Mouse (Mus musculus) hindbrain, embryonic 11.5 days (tissue): Measurements from ENCODE around the gene Ift122. TPM values are rescaled to one million over a fixed set of nuclear protein-coding genes. Genes with fewer than 3 reads are reported as not detected.
A peak's percentile ranks its signal among the peaks of the same experiment; 100 is the strongest.

ENCODE experiments used
- ATAC-seq: fragments of 200-750 bp; cut with Nextera tagmentation; 2 replicates; pipeline ENCODE4 v1.8.0; 2017; ENCODE audit warnings: mild to moderate bottlenecking, moderate TSS enrichment, moderate library complexity; ENCODE audit not compliant: low FRiP score
- DNase-seq: peaks from one replicate; pipeline ENCODE4 v3.0.0-alpha.2; 2015; ENCODE audit warnings: low spot score
- H3K27ac ChIP-seq: fragments of 300-500 bp; sonication (generic); 2 replicates; pipeline ENCODE4 v1.5.1; 2014; ENCODE audit warnings: mild to moderate bottlenecking, low read depth, low read length
- H3K27me3 ChIP-seq: fragments of 300-500 bp; sonication (generic); 2 replicates; pipeline ENCODE4 v1.6.1; 2014; ENCODE audit warnings: mild to moderate bottlenecking, low read length, moderate library complexity, mixed read lengths; ENCODE audit not compliant: control insufficient read depth, insufficient read depth
- H3K36me3 ChIP-seq: fragments of 300-500 bp; sonication (generic); 2 replicates; pipeline ENCODE4 v1.6.1; 2014; ENCODE audit warnings: mild to moderate bottlenecking, low read length, moderate library complexity, mixed read lengths; ENCODE audit not compliant: control insufficient read depth, insufficient read depth
- H3K4me1 ChIP-seq: fragments of 300-500 bp; sonication (generic); replicated peaks from 2 replicates; pipeline ENCODE4 v1.6.1; 2014; ENCODE audit warnings: low read length, mixed read lengths; ENCODE audit not compliant: control insufficient read depth, insufficient read depth
- H3K4me2 ChIP-seq: fragments of 300-500 bp; sonication (generic); replicated peaks from 2 replicates; pipeline ENCODE4 v1.6.1; 2014; ENCODE audit warnings: mild to moderate bottlenecking, low read depth, low read length
- H3K4me3 ChIP-seq: fragments of 300-500 bp; sonication (generic); 2 replicates; pipeline ENCODE4 v1.5.1; 2014; ENCODE audit warnings: low read depth, low read length
- H3K9ac ChIP-seq: fragments of 300-500 bp; sonication (generic); 2 replicates; pipeline ENCODE4 v1.6.1; 2014; ENCODE audit warnings: low read depth, low read length
- H3K9me3 ChIP-seq: fragments of 300-500 bp; sonication (generic); 2 replicates; pipeline ENCODE4 v1.6.1; 2016; ENCODE audit warnings: low read length; ENCODE audit not compliant: control insufficient read depth
- WGBS: fragments of 180-500 bp; shearing (Covaris S2); extraction: QIAGEN DNeasy Blood & Tissue Kit; methylation state at CpG from one replicate; pipeline ENCODE4 v1.1.7; 2014; 5-methylcytosine and 5-hydroxymethylcytosine counted together
- polyA plus RNA-seq: library from polyadenylated mRNA; unstranded; fragments of >200 nt; fragmentation: Nextera tagmentation; extraction: Ambion mirVana; gene quantifications from 2 replicates; pipeline ENCODE4 v1.2.1, GENCODE M21; 2014

Ift122 gene
- polyA plus RNA-seq, 1 experiment from 2014 or later, result 22.5 TPM

- H3K27me3 ChIP-seq, result no peaks in the 10 kb centered on the region
- H3K27ac ChIP-seq, result no peak overlapping the region
- no peaks in the 10 kb centered on the region for H3K9me3 ChIP-seq
- DNase-seq (no peak), ATAC-seq (no peak)
- H3K4me2 ChIP-seq, result no peak overlapping the region
- WGBS, result 82% methylated on average over 6 of the region's 6 CpGs
- no peak overlapping the region for H3K4me3 ChIP-seq
- no peaks in the 10 kb centered on the region for H3K4me1 ChIP-seq
- H3K36me3 ChIP-seq, result 0 out of 2 replicates have a peak, but pooled peaks cover 2% of the 10 kb centered on the region
- no peak overlapping the region for H3K9ac ChIP-seq
Measured at GRCm38 (mm10) chr6:115878694-115879093, 25.4 kb downstream of the Ift122 start.

- ATAC-seq (no peak), DNase-seq (no peak)
- Histone ChIP-seq H3K4me1 (no peaks in the 10 kb centered on the region), H3K4me3 (no peak overlapping the region), H3K36me3 (0 out of 2 replicates have a peak, but pooled peaks cover 2% of the 10 kb centered on the region), H3K9ac (no peak overlapping the region), H3K27ac (no peak overlapping the region), H3K9me3 (no peaks in the 10 kb centered on the region), H3K4me2 (no peak overlapping the region), H3K27me3 (no peaks in the 10 kb centered on the region)
- 86% methylated on average over 6 of the region's 6 CpGs for WGBS
Measured at GRCm38 (mm10) chr6:115879736-115880135, 26.5 kb downstream of the Ift122 start.

- 90% methylated on average over 8 of the region's 8 CpGs for WGBS
- H3K4me1 ChIP-seq, result no peaks in the 10 kb centered on the region
- H3K4me2 ChIP-seq, result no peak overlapping the region
- H3K27ac ChIP-seq, result no peak overlapping the region
- no peaks in the 10 kb centered on the region for H3K27me3 ChIP-seq
- no peak overlapping the region for H3K9ac ChIP-seq
- H3K9me3 ChIP-seq, result no peaks in the 10 kb centered on the region
- no peak for ATAC-seq
- no peak for DNase-seq
- 0 out of 2 replicates have a peak, but pooled peaks cover 2% of the 10 kb centered on the region for H3K36me3 ChIP-seq
- no peak overlapping the region for H3K4me3 ChIP-seq
Measured at GRCm38 (mm10) chr6:115880751-115881150, 27.5 kb downstream of the Ift122 start.

GRCm38 (mm10) chr6:115884018-115884417 is 30.7 kb downstream of the Ift122 start:
- peaks cover 2% of the 10 kb centered on the region for H3K36me3 ChIP-seq

GRCm38 (mm10) chr6:115886894-115887293 is 33.6 kb downstream of the Ift122 start:
- Histone ChIP-seq H3K9ac (no peak overlapping the region), H3K36me3 (no peaks in the 10 kb centered on the region; the same call in none of the 2 replicates), H3K27ac (no peak overlapping the region), H3K27me3 (no peaks in the 10 kb centered on the region), H3K4me1 (no peaks in the 10 kb centered on the region), H3K4me2 (no peak overlapping the region), H3K9me3 (no peaks in the 10 kb centered on the region), H3K4me3 (no peak overlapping the region)
- no peak for DNase-seq
- ATAC-seq, result no peak
- 73% methylated on average over 4 of the region's 4 CpGs for WGBS

More at GRCm38 (mm10) chr6:115884018-115884417, 30.7 kb downstream of the Ift122 start:
- Histone ChIP-seq H3K9me3 (no peaks in the 10 kb centered on the region), H3K4me2 (no peak overlapping the region), H3K27ac (no peak overlapping the region), H3K4me1 (no peaks in the 10 kb centered on the region), H3K4me3 (no peak overlapping the region), H3K9ac (no peak overlapping the region), H3K27me3 (no peaks in the 10 kb centered on the region)
- ATAC-seq, result no peak
- DNase-seq, result no peak

- Histone ChIP-seq H3K4me1 (no peaks in the 10 kb centered on the region), H3K27me3 (no peaks in the 10 kb centered on the region), H3K27ac (no peak overlapping the region), H3K4me2 (no peak overlapping the region), H3K4me3 (no peak overlapping the region), H3K9me3 (no peaks in the 10 kb centered on the region), H3K36me3 (peaks cover 3% of the 10 kb centered on the region), H3K9ac (no peak overlapping the region)
- peak; percentile 43 for DNase-seq
- no peak for ATAC-seq
- 92% methylated on average over 3 of the region's 3 CpGs for WGBS
Measured at GRCm38 (mm10) chr6:115888296-115888695, 35.0 kb downstream of the Ift122 start.

GRCm38 (mm10) chr6:115890601-115891000 is 37.3 kb downstream of the Ift122 start:
- 91% methylated on average over 8 of the region's 8 CpGs for WGBS
- ATAC-seq (no peak), DNase-seq (no peak)

GRCm38 (mm10) chr6:115891061-115891460 is 37.8 kb downstream of the Ift122 start:
- no peak overlapping the region for H3K4me2 ChIP-seq
- 69% methylated on average over 6 of the region's 6 CpGs for WGBS
- H3K27me3 ChIP-seq, result no peaks in the 10 kb centered on the region
- H3K27ac ChIP-seq, result no peak overlapping the region
- no peaks in the 10 kb centered on the region for H3K9me3 ChIP-seq
- DNase-seq, result no peak
- no peak overlapping the region for H3K4me3 ChIP-seq
- ATAC-seq, result peak; percentile 40
- H3K9ac ChIP-seq, result no peak overlapping the region
- peaks cover 3% of the 10 kb centered on the region for H3K36me3 ChIP-seq
- no peaks in the 10 kb centered on the region for H3K4me1 ChIP-seq

More at GRCm38 (mm10) chr6:115890601-115891000, 37.3 kb downstream of the Ift122 start:
- peaks cover 3% of the 10 kb centered on the region for H3K36me3 ChIP-seq
- no peak overlapping the region for H3K4me3 ChIP-seq
- no peak overlapping the region for H3K9ac ChIP-seq
- no peak overlapping the region for H3K4me2 ChIP-seq
- no peaks in the 10 kb centered on the region for H3K27me3 ChIP-seq
- no peaks in the 10 kb centered on the region for H3K9me3 ChIP-seq
- no peak overlapping the region for H3K27ac ChIP-seq
- no peaks in the 10 kb centered on the region for H3K4me1 ChIP-seq

GRCm38 (mm10) chr6:115891497-115892061 is 38.3 kb downstream of the Ift122 start:
- Histone ChIP-seq H3K4me1 (no peaks in the 10 kb centered on the region), H3K27me3 (no peaks in the 10 kb centered on the region), H3K36me3 (peaks cover 3% of the 10 kb centered on the region), H3K4me3 (no peak overlapping the region), H3K4me2 (no peak overlapping the region), H3K9ac (no peak overlapping the region), H3K9me3 (no peaks in the 10 kb centered on the region), H3K27ac (no peak overlapping the region)
- peak; percentile 43 for ATAC-seq
- DNase-seq, result peak; percentile 59
- WGBS, result 46% methylated on average over 8 of the region's 8 CpGs
